In genomic region chr9:7790580-7791084, GRCm38 (mm10) we compare ENCODE assay signal across 18 mouse cellular contexts. TPM values are rescaled to one million over a fixed set of nuclear protein-coding genes. Genes with fewer than 3 reads are reported as not detected.
DNase-seq lines count a peak whose midpoint lies in the region; ATAC-seq and TF ChIP-seq lines count a peak whose summit lies in the region.
"Had no signal": no experiment of that assay in that cellular context is flagged by ENCODE, and none has a peak within 500 bp of the region (broad histone marks: within the 10 kb centered on the region; RNA-seq: fewer than 3 reads in every experiment).

No protein-coding gene starts in this region.

- H3K9me3 ChIP-seq in heart, embryonic 10.5 days: no peaks in the 10 kb centered on the region
- H3K9me3 ChIP-seq in liver, embryonic 16.5 days (replicated peaks; ENCODE audit: control insufficient read depth, low read length): no peaks in the 10 kb centered on the region
- H3K9me3 ChIP-seq in midbrain, embryonic 16.5 days (replicated peaks; ENCODE audit: control insufficient read depth, low read length, poor library complexity, severe bottlenecking): no peaks in the 10 kb centered on the region
- H3K9me3 ChIP-seq: hindbrain, embryonic 13.5 days; neural tube, embryonic 12.5 days had no signal

- no peaks in the 10 kb centered on the region for H3K4me1 ChIP-seq in heart, embryonic 10.5 days
- peaks cover 5% of the 10 kb centered on the region for H3K4me1 ChIP-seq in bone marrow, adult 2 months (ENCODE audit: control insufficient read depth, insufficient read depth, low read length)
- H3K4me1 ChIP-seq in liver, embryonic 16.5 days (ENCODE audit: control insufficient read depth, low read depth, low read length): peaks cover 30% of the 10 kb centered on the region
- no peaks in the 10 kb centered on the region for H3K4me1 ChIP-seq in midbrain, embryonic 16.5 days (ENCODE audit: control insufficient read depth, insufficient read depth, low read length)
- H3K4me1 ChIP-seq: hindbrain, embryonic 13.5 days; neural tube, embryonic 12.5 days had no signal

- peak; percentile 58 for DNase-seq in heart, embryonic 10.5 days (ENCODE audit: low spot score)
- no peak for DNase-seq in heart, adult 18-20 months
- DNase-seq in adrenal gland, postnatal 4 days (ENCODE audit: low spot score in 2 of 2): no peak
- DNase-seq: adrenal gland, adult 2 months; cerebellum, postnatal 10 days; gastrocnemius, postnatal 36 days; kidney, postnatal 36 days; left cerebral cortex, postnatal 4 days; lung, embryonic 14.5 days; right cerebral cortex, postnatal 4 days; thymus, postnatal 36 days had no signal

- peak; percentile 24 to 48; a peak in 2 of 4 replicates for ATAC-seq in hematopoietic stem cell, adult 5-6 weeks (replicated peaks in 1 of 2; ENCODE audit: insufficient read depth in 1 of 2, low FRiP score in 2 of 2, low TSS enrichment in 1 of 2, low read depth in 1 of 2, poor library complexity in 2 of 2, severe bottlenecking in 2 of 2)
- peak; percentile 93 for ATAC-seq in liver, embryonic 16.5 days (ENCODE audit: low read depth)
- ATAC-seq in monocyte, adult 5-6 weeks (replicated peaks; ENCODE audit: insufficient number of reproducible peaks, low FRiP score, low TSS enrichment, poor library complexity, severe bottlenecking): no peak
- no peak for ATAC-seq in midbrain, embryonic 16.5 days

- no peaks in the 10 kb centered on the region for H3K27me3 ChIP-seq in heart, embryonic 10.5 days (ENCODE audit: insufficient read depth, poor library complexity, severe bottlenecking)
- no peaks in the 10 kb centered on the region for H3K27me3 ChIP-seq in liver, embryonic 16.5 days (ENCODE audit: control insufficient read depth, insufficient read depth, low read depth, low read length)
- no peaks in the 10 kb centered on the region for H3K27me3 ChIP-seq in midbrain, embryonic 16.5 days (ENCODE audit: control insufficient read depth, insufficient read depth, low read depth, low read length)
- H3K27me3 ChIP-seq: hindbrain, embryonic 13.5 days; neural tube, embryonic 12.5 days had no signal

- H3K4me3 ChIP-seq in heart, embryonic 10.5 days: no peak overlapping the region
- H3K4me3 ChIP-seq in bone marrow, adult 2 months (replicated peaks; ENCODE audit: control insufficient read depth, low read depth, low read length): no peak overlapping the region
- H3K4me3 ChIP-seq in liver, embryonic 16.5 days (ENCODE audit: low read depth, low read length): peak overlapping the region; percentile 13; the same call in 1 of the 2 replicates
- no peak overlapping the region for H3K4me3 ChIP-seq in midbrain, embryonic 16.5 days (ENCODE audit: low read depth, low read length)
- H3K4me3 ChIP-seq: hindbrain, embryonic 13.5 days; neural tube, embryonic 12.5 days had no signal

- no peak overlapping the region for H3K27ac ChIP-seq in heart, embryonic 10.5 days
- H3K27ac ChIP-seq in bone marrow, adult 2 months (ENCODE audit: control insufficient read depth, insufficient read depth, low read depth, low read length, poor library complexity): peak overlapping the region; percentile 23; the same call in 1 of the 2 replicates
- H3K27ac ChIP-seq in liver, embryonic 16.5 days (ENCODE audit: low read length): peak overlapping the region; percentile 66
- no peak overlapping the region for H3K27ac ChIP-seq in midbrain, embryonic 16.5 days (ENCODE audit: low read length)
- H3K27ac ChIP-seq: hindbrain, embryonic 13.5 days; neural tube, embryonic 12.5 days had no signal

- H3K36me3 ChIP-seq in heart, embryonic 10.5 days: peaks cover 56% of the 10 kb centered on the region
- peaks cover 12% of the 10 kb centered on the region for H3K36me3 ChIP-seq in liver, embryonic 16.5 days (ENCODE audit: control insufficient read depth, insufficient read depth)
- no peaks in the 10 kb centered on the region for H3K36me3 ChIP-seq in midbrain, embryonic 16.5 days (ENCODE audit: control insufficient read depth, insufficient read depth, low read length)

- TF ChIP-seq CTCF in bone marrow, adult 2 months (IDR thresholded peaks at IDR 0.05; ENCODE audit: control insufficient read depth, insufficient read depth, low read length): no peak

- 84% methylated on average over 11 of the region's 11 CpGs for WGBS in heart, embryonic 10.5 days
- WGBS in bone marrow, adult 2 months: 63% methylated on average over 11 of the region's 11 CpGs
- WGBS in liver, embryonic 16.5 days (ENCODE audit: insufficient replicate concordance): 26% methylated on average over 11 of the region's 11 CpGs
- WGBS in midbrain, embryonic 16.5 days: 93% methylated on average over 11 of the region's 11 CpGs

- TF ChIP-seq POLR2A in bone marrow, adult 2 months (IDR thresholded peaks at IDR 0.05; ENCODE audit: borderline replicate concordance, control insufficient read depth, low read depth, low read length): no peak

- peak overlapping the region; percentile 54 for H3K4me2 ChIP-seq in liver, embryonic 16.5 days (ENCODE audit: low read depth, low read length)
- H3K4me2 ChIP-seq in midbrain, embryonic 16.5 days (ENCODE audit: low read length): no peak overlapping the region
- H3K4me2 ChIP-seq: hindbrain, embryonic 13.5 days; lung, embryonic 14.5 days; neural tube, embryonic 12.5 days had no signal

- H3K9ac ChIP-seq in liver, embryonic 16.5 days (ENCODE audit: low read depth, low read length): no peak overlapping the region
- H3K9ac ChIP-seq in midbrain, embryonic 16.5 days (ENCODE audit: low read depth, low read length): no peak overlapping the region
- H3K9ac ChIP-seq: hindbrain, embryonic 13.5 days; lung, embryonic 14.5 days; neural tube, embryonic 12.5 days had no signal

RNA-seq across cellular contexts. Expression of gene Tmem123, which starts 26.8 kb away (rescaled TPM):
- polyA plus RNA-seq in heart, embryonic 10.5 days (2016; fragmentation: Nextera tagmentation; extraction: Ambion mirVana): 121 and 143 TPM in 2 replicates
- 10 to 100 TPM; 40.2 to 48.4 TPM for total RNA-seq in heart, adult 18-20 months (2021)
- 15.0 and 17.4 TPM in 2 replicates for polyA plus RNA-seq in bone marrow, adult 2 months (2011; ENCODE audit: insufficient read depth, insufficient read length, low replicate concordance, missing spikeins)
- total RNA-seq in hematopoietic stem cell, adult 5-6 weeks (2017): 185 and 188 TPM in 2 replicates
- 28.6 and 30.5 TPM in 2 replicates for polyA plus RNA-seq in liver, embryonic 16.5 days (2015; fragmentation: Nextera tagmentation; extraction: Ambion mirVana)
- 179 to 196 TPM (median 187 TPM) in 3 replicates for total RNA-seq in monocyte, adult 5-6 weeks (2017)
- 14.5 and 15.3 TPM in 2 replicates for polyA plus RNA-seq in midbrain, embryonic 16.5 days (2015; fragmentation: Nextera tagmentation; extraction: Ambion mirVana)
- total RNA-seq in adrenal gland, postnatal 4 days (2021): 100 to 1,000 TPM in 1 of 2 experiments, 10 to 100 TPM in 1; 94.1 to 102 TPM

RNA-seq across cellular contexts. Expression of gene Birc2, which starts 46.2 kb away (rescaled TPM):
- polyA plus RNA-seq in heart, embryonic 10.5 days (2016; fragmentation: Nextera tagmentation; extraction: Ambion mirVana): 23.6 and 24.2 TPM in 2 replicates
- total RNA-seq in heart, adult 18-20 months (2021): 10 to 100 TPM; 25.4 to 29.4 TPM
- polyA plus RNA-seq in bone marrow, adult 2 months (2011; ENCODE audit: insufficient read depth, insufficient read length, low replicate concordance, missing spikeins): 25.9 and 41.1 TPM in 2 replicates
- total RNA-seq in hematopoietic stem cell, adult 5-6 weeks (2017): 106 and 107 TPM in 2 replicates
- polyA plus RNA-seq in liver, embryonic 16.5 days (2015; fragmentation: Nextera tagmentation; extraction: Ambion mirVana): 14.2 and 14.4 TPM in 2 replicates
- 79.5 to 117 TPM (median 103 TPM) in 3 replicates for total RNA-seq in monocyte, adult 5-6 weeks (2017)
- polyA plus RNA-seq in midbrain, embryonic 16.5 days (2015; fragmentation: Nextera tagmentation; extraction: Ambion mirVana): 41.8 and 43.9 TPM in 2 replicates
- total RNA-seq in adrenal gland, postnatal 4 days (2021): 10 to 100 TPM; 68.3 to 72.0 TPM

Comparison
In these comparisons a context has a peak if more than half of its experiments do, and no peak if none do; other contexts are left out.
1. H3K27ac ChIP-seq: peak in bone marrow, adult 2 months (single experiment) and liver, embryonic 16.5 days (single experiment); none in heart, embryonic 10.5 days (single experiment) and midbrain, embryonic 16.5 days (single experiment).
2. ATAC-seq: peak in hematopoietic stem cell, adult 5-6 weeks (2 of 2) and liver, embryonic 16.5 days (single experiment); none in monocyte, adult 5-6 weeks (single experiment) and midbrain, embryonic 16.5 days (single experiment).